Comparison of ENCODE assay signal across 8 mouse cellular contexts in genomic region chr5:103211101-103211848, GRCm38 (mm10). TPM values are rescaled to one million over a fixed set of nuclear protein-coding genes. Genes with fewer than 3 reads are reported as not detected.
DNase-seq lines count a peak whose midpoint lies in the region; ATAC-seq lines count a peak whose summit lies in the region.

TSS of gene Mapk10 (minus strand) at chr5:103211334.

- H3K27me3 ChIP-seq in embryonic facial prominence, embryonic 14.5 days (replicated peaks; ENCODE audit: control insufficient read depth, insufficient read depth, low read length) = no peaks in the 10 kb centered on the region
- no peaks in the 10 kb centered on the region for H3K27me3 ChIP-seq in heart, embryonic 14.5 days (ENCODE audit: control insufficient read depth, insufficient read depth, low read length)
- H3K27me3 ChIP-seq in kidney, embryonic 15.5 days = no peaks in the 10 kb centered on the region
- H3K27me3 ChIP-seq in limb, embryonic 12.5 days = no peaks in the 10 kb centered on the region

- 0 out of 2 replicates have a peak, but pooled peaks cover 4% of the 10 kb centered on the region for H3K9me3 ChIP-seq in embryonic facial prominence, embryonic 14.5 days (ENCODE audit: control insufficient read depth, low read length)
- no peaks in the 10 kb centered on the region for H3K9me3 ChIP-seq in heart, embryonic 14.5 days (ENCODE audit: control insufficient read depth, low read length)
- no peaks in the 10 kb centered on the region for H3K9me3 ChIP-seq in kidney, embryonic 15.5 days (replicated peaks)
- 0 out of 2 replicates have a peak, but pooled peaks cover 6% of the 10 kb centered on the region for H3K9me3 ChIP-seq in limb, embryonic 12.5 days

- peak within 1 kb of the TSS; percentile 56 for H3K4me2 ChIP-seq in embryonic facial prominence, embryonic 14.5 days (ENCODE audit: low read depth, low read length)
- peak within 1 kb of the TSS; percentile 61 for H3K4me2 ChIP-seq in heart, embryonic 14.5 days (ENCODE audit: low read length)
- H3K4me2 ChIP-seq in kidney, embryonic 15.5 days = peak within 1 kb of the TSS; percentile 50
- peak within 1 kb of the TSS; percentile 53 for H3K4me2 ChIP-seq in limb, embryonic 12.5 days

- peak within 1 kb of the TSS; percentile 52 for H3K9ac ChIP-seq in embryonic facial prominence, embryonic 14.5 days (ENCODE audit: low read depth, low read length)
- no peak within 1 kb of the TSS for H3K9ac ChIP-seq in heart, embryonic 14.5 days (ENCODE audit: low read length)
- H3K9ac ChIP-seq in kidney, embryonic 15.5 days = no peak within 1 kb of the TSS
- no peak within 1 kb of the TSS; the same call in 1 of the 2 replicates for H3K9ac ChIP-seq in limb, embryonic 12.5 days (replicated peaks)

- H3K4me3 ChIP-seq in embryonic facial prominence, embryonic 14.5 days (ENCODE audit: low read depth, low read length) = peak within 1 kb of the TSS; percentile 29
- peak within 1 kb of the TSS in 1 of 2 experiments; percentile 22; a peak in 2 of 4 replicates for H3K4me3 ChIP-seq in heart, embryonic 14.5 days (ENCODE audit: control insufficient read depth in 1 of 2, insufficient read depth in 1 of 2, low read depth in 1 of 2, low read length in 2 of 2)
- peak within 1 kb of the TSS; percentile 23 for H3K4me3 ChIP-seq in kidney, embryonic 15.5 days (replicated peaks)
- H3K4me3 ChIP-seq in limb, embryonic 12.5 days (replicated peaks) = peak within 1 kb of the TSS; percentile 25

- H3K27ac ChIP-seq in embryonic facial prominence, embryonic 14.5 days (replicated peaks; ENCODE audit: low read depth, low read length) = peak within 1 kb of the TSS; percentile 24; the same call in 1 of the 2 replicates
- H3K27ac ChIP-seq in heart, embryonic 14.5 days (replicated peaks in 1 of 2; ENCODE audit: control insufficient read depth in 1 of 2, insufficient read depth in 1 of 2, low read depth in 2 of 2, low read length in 2 of 2) = no peak within 1 kb of the TSS
- no peak within 1 kb of the TSS for H3K27ac ChIP-seq in kidney, embryonic 15.5 days
- H3K27ac ChIP-seq in limb, embryonic 12.5 days = no peak within 1 kb of the TSS

- peak; percentile 1 for DNase-seq in CD4-positive, CD25-positive, alpha-beta regulatory T cell, adult 2 months (ENCODE audit: low read depth, low spot score)
- DNase-seq in embryonic facial prominence, embryonic 14.5 days (ENCODE audit: low spot score) = peak; percentile 94
- DNase-seq in ovary, adult 18-20 months (ENCODE audit: low spot score) = peak; percentile 76
- DNase-seq in urinary bladder, postnatal 25 days (ENCODE audit: low spot score) = no peak

- H3K36me3 ChIP-seq in embryonic facial prominence, embryonic 14.5 days (ENCODE audit: control insufficient read depth, insufficient read depth, low read length) = no peaks in the 10 kb centered on the region
- no peaks in the 10 kb centered on the region for H3K36me3 ChIP-seq in heart, embryonic 14.5 days (ENCODE audit: control insufficient read depth, insufficient read depth, low read length)
- no peaks in the 10 kb centered on the region for H3K36me3 ChIP-seq in kidney, embryonic 15.5 days
- no peaks in the 10 kb centered on the region for H3K36me3 ChIP-seq in limb, embryonic 12.5 days

- WGBS in embryonic facial prominence, embryonic 14.5 days = 9% methylated on average over 14 of the region's 16 CpGs
- 16% methylated on average over 15 of the region's 16 CpGs for WGBS in heart, embryonic 14.5 days
- WGBS in kidney, embryonic 15.5 days = 12% methylated on average over 13 of the region's 16 CpGs
- 11% methylated on average over 16 of the region's 16 CpGs for WGBS in limb, embryonic 12.5 days

- no peak for ATAC-seq in CD4-positive, CD25-positive, alpha-beta regulatory T cell, adult 4 months
- ATAC-seq in embryonic facial prominence, embryonic 14.5 days (ENCODE audit: low read depth) = peak; percentile 97
- peak; percentile 76 for ATAC-seq in heart, embryonic 14.5 days (ENCODE audit: insufficient number of reproducible peaks, insufficient read depth, low FRiP score, low read depth)
- peak; percentile 97 for ATAC-seq in kidney, embryonic 15.5 days (replicated peaks; ENCODE audit: low FRiP score)
- peak; percentile 97; the same call in 1 of the 2 replicates for ATAC-seq in limb, embryonic 12.5 days (ENCODE audit: insufficient number of reproducible peaks, insufficient read depth, low FRiP score, low TSS enrichment, low read depth)

- no peaks in the 10 kb centered on the region for H3K4me1 ChIP-seq in embryonic facial prominence, embryonic 14.5 days (ENCODE audit: control insufficient read depth, insufficient read depth, low read length)
- peaks cover 0 to 3% of the 10 kb centered on the region in 2 experiments; a peak in 2 of 4 replicates for H3K4me1 ChIP-seq in heart, embryonic 14.5 days (ENCODE audit: control insufficient read depth in 2 of 2, insufficient read depth in 2 of 2, low read length in 2 of 2)
- H3K4me1 ChIP-seq in kidney, embryonic 15.5 days = peaks cover 6% of the 10 kb centered on the region; the same call in 1 of the 2 replicates
- 0 out of 2 replicates have a peak, but pooled peaks cover 4% of the 10 kb centered on the region for H3K4me1 ChIP-seq in limb, embryonic 12.5 days (replicated peaks)

RNA-seq across cellular contexts. Expression of gene Mapk10, which starts in this region (rescaled TPM):
- not detected for polyA plus RNA-seq in CD4-positive, CD25-positive, alpha-beta regulatory T cell, adult 4 months (2017; shearing (Covaris generic))
- 4.9 and 5.3 TPM in 2 replicates for polyA plus RNA-seq in embryonic facial prominence, embryonic 14.5 days (2014; fragmentation: Nextera tagmentation; extraction: Ambion mirVana)
- polyA plus RNA-seq in heart, embryonic 14.5 days (2014; fragmentation: Nextera tagmentation; extraction: Ambion mirVana) = 2.0 and 4.1 TPM in 2 replicates
- polyA plus RNA-seq in kidney, embryonic 15.5 days (2015; fragmentation: Nextera tagmentation; extraction: Ambion mirVana) = 0.82 and 1.8 TPM in 2 replicates
- polyA plus RNA-seq in limb, embryonic 12.5 days (2016; fragmentation: Nextera tagmentation; extraction: Ambion mirVana) = 0.27 and 0.45 TPM in 2 replicates

Comparison
In these comparisons a context has a peak if more than half of its experiments do, and no peak if none do; other contexts are left out.
1. Peak in ATAC-seq, H3K4me3 ChIP-seq and H3K4me2 ChIP-seq in limb, embryonic 12.5 days; RNA of the gene not detected or under 1 TPM.